ENCODE assay signal across 8 mouse cellular contexts in genomic region chr9:67043231-67044199, GRCm38 (mm10). TPM values are rescaled to one million over a fixed set of nuclear protein-coding genes. Genes with fewer than 3 reads are reported as not detected.
DNase-seq lines count a peak whose midpoint lies in the region; ATAC-seq lines count a peak whose summit lies in the region.

No protein-coding gene starts in this region.

- peak overlapping the region; percentile 77 for H3K4me3 ChIP-seq in forebrain, embryonic 10.5 days
- peak overlapping the region; percentile 81 for H3K4me3 ChIP-seq in heart, embryonic 16.5 days (ENCODE audit: low read length)
- H3K4me3 ChIP-seq in liver, embryonic 15.5 days (replicated peaks): peak overlapping the region; percentile 87
- peak overlapping the region; percentile 77 for H3K4me3 ChIP-seq in neural tube, embryonic 12.5 days

- peak overlapping the region; percentile 84 for H3K4me2 ChIP-seq in heart, embryonic 16.5 days (ENCODE audit: low read depth, low read length)
- peak overlapping the region; percentile 70 for H3K4me2 ChIP-seq in liver, embryonic 15.5 days
- H3K4me2 ChIP-seq in neural tube, embryonic 12.5 days (replicated peaks): peak overlapping the region; percentile 76

- under 1% methylated on average over 73 of the region's 73 CpGs for WGBS in forebrain, embryonic 10.5 days
- under 1% methylated on average over 73 of the region's 73 CpGs for WGBS in heart, embryonic 16.5 days
- WGBS in liver, embryonic 15.5 days (ENCODE audit: insufficient replicate concordance): under 1% methylated on average over 73 of the region's 73 CpGs
- WGBS in neural tube, embryonic 12.5 days: 0% methylated on average over 72 of the region's 73 CpGs

- DNase-seq in CD8-positive naive resting alpha-beta T cell, adult 2 months (ENCODE audit: low read depth in 2 of 2, low spot score in 2 of 2): peak; percentile 97
- DNase-seq in c-Kit-positive CD71-negative TER-119-negative erythroid progenitor cells, embryonic 14.5 days (ENCODE audit: low read depth): peak; percentile 99
- DNase-seq in forebrain, embryonic 10.5 days (ENCODE audit: extremely low spot score, low spot score): peak; percentile 99
- DNase-seq in kidney, postnatal 36 days: peak; percentile 100
- DNase-seq in telencephalon, adult 2 months (ENCODE audit: low read depth, low spot score): peak; percentile 98

- H3K27ac ChIP-seq in forebrain, embryonic 10.5 days: peak overlapping the region; percentile 96
- H3K27ac ChIP-seq in heart, embryonic 16.5 days (ENCODE audit: low read length): peak overlapping the region; percentile 96
- peak overlapping the region; percentile 98 for H3K27ac ChIP-seq in liver, embryonic 15.5 days (replicated peaks)
- H3K27ac ChIP-seq in neural tube, embryonic 12.5 days: peak overlapping the region; percentile 87

- peak overlapping the region; percentile 92 for H3K9ac ChIP-seq in heart, embryonic 16.5 days (ENCODE audit: low read length)
- peak overlapping the region; percentile 91 for H3K9ac ChIP-seq in liver, embryonic 15.5 days
- H3K9ac ChIP-seq in neural tube, embryonic 12.5 days: peak overlapping the region; percentile 90

- peaks cover 11% of the 10 kb centered on the region for H3K36me3 ChIP-seq in forebrain, embryonic 10.5 days (replicated peaks)
- peaks cover 13% of the 10 kb centered on the region for H3K36me3 ChIP-seq in heart, embryonic 16.5 days (ENCODE audit: control insufficient read depth, insufficient read depth)
- no peaks in the 10 kb centered on the region; the same call in 1 of the 2 replicates for H3K36me3 ChIP-seq in liver, embryonic 15.5 days (replicated peaks)
- H3K36me3 ChIP-seq in neural tube, embryonic 12.5 days: no peaks in the 10 kb centered on the region

- H3K9me3 ChIP-seq in forebrain, embryonic 10.5 days: no peaks in the 10 kb centered on the region
- no peaks in the 10 kb centered on the region for H3K9me3 ChIP-seq in heart, embryonic 16.5 days (replicated peaks; ENCODE audit: control insufficient read depth, low read length)
- H3K9me3 ChIP-seq in liver, embryonic 15.5 days (replicated peaks): no peaks in the 10 kb centered on the region
- H3K9me3 ChIP-seq in neural tube, embryonic 12.5 days: no peaks in the 10 kb centered on the region

- H3K27me3 ChIP-seq in forebrain, embryonic 10.5 days (ENCODE audit: poor library complexity, severe bottlenecking): peaks cover 20% of the 10 kb centered on the region
- no peaks in the 10 kb centered on the region for H3K27me3 ChIP-seq in heart, embryonic 16.5 days (ENCODE audit: control insufficient read depth, insufficient read depth, low read length)
- H3K27me3 ChIP-seq in liver, embryonic 15.5 days: peaks cover 43% of the 10 kb centered on the region
- H3K27me3 ChIP-seq in neural tube, embryonic 12.5 days (replicated peaks): peaks cover 18% of the 10 kb centered on the region

- H3K4me1 ChIP-seq in forebrain, embryonic 10.5 days: peaks cover 96% of the 10 kb centered on the region
- peaks cover 35% of the 10 kb centered on the region for H3K4me1 ChIP-seq in heart, embryonic 16.5 days (ENCODE audit: control insufficient read depth, insufficient read depth, low read length)
- H3K4me1 ChIP-seq in liver, embryonic 15.5 days (replicated peaks): peaks cover 66% of the 10 kb centered on the region
- peaks cover 42% of the 10 kb centered on the region for H3K4me1 ChIP-seq in neural tube, embryonic 12.5 days

- peak; percentile 79 for ATAC-seq in heart, embryonic 16.5 days (replicated peaks; ENCODE audit: extremely low read depth, insufficient read depth, low FRiP score)
- peak; percentile 96 for ATAC-seq in liver, embryonic 15.5 days (ENCODE audit: insufficient read depth)
- peak; percentile 94 for ATAC-seq in neural tube, embryonic 12.5 days (ENCODE audit: low FRiP score, low read depth)

RNA-seq across cellular contexts. Expression of gene Tpm1, which starts 5.7 kb away (rescaled TPM):
- polyA plus RNA-seq in forebrain, embryonic 10.5 days (2016; fragmentation: Nextera tagmentation; extraction: Ambion mirVana): 334 and 342 TPM in 2 replicates
- polyA plus RNA-seq in heart, embryonic 16.5 days (2015; fragmentation: Nextera tagmentation; extraction: Ambion mirVana): 5,077 and 5,310 TPM in 2 replicates
- 117 and 136 TPM in 2 replicates for polyA plus RNA-seq in liver, embryonic 15.5 days (2015; fragmentation: Nextera tagmentation; extraction: Ambion mirVana)
- polyA plus RNA-seq in neural tube, embryonic 12.5 days (2016; fragmentation: Nextera tagmentation; extraction: Ambion mirVana): 300 and 315 TPM in 2 replicates

Comparison
In these comparisons a context has a peak if more than half of its experiments do, and no peak if none do; other contexts are left out.
1. Peak in every context shown above with its lines: DNase-seq, ATAC-seq, H3K4me3 ChIP-seq and H3K27ac ChIP-seq.
2. RNA of gene Tpm1, which starts 5.7 kb away (polyA plus RNA-seq): 5,077 to 5,310 TPM in heart, embryonic 16.5 days; 334 to 342 TPM in forebrain, embryonic 10.5 days, 300 to 315 TPM in neural tube, embryonic 12.5 days and 117 to 136 TPM in liver, embryonic 15.5 days; every median in the first group is over 10 times any median in the second.